Mouse (Mus musculus) midbrain, embryonic 14.5 days (tissue): ENCODE data around the gene Celf5. TPM values are rescaled to one million over a fixed set of nuclear protein-coding genes. Genes with fewer than 3 reads are reported as not detected.

Source experiments
- ATAC-seq: fragments of 200-750 bp; cut with Nextera tagmentation; 2 replicates; pipeline ENCODE4 v1.8.0; 2017; ENCODE audit warnings: moderate number of reproducible peaks, moderate library complexity; ENCODE audit not compliant: low FRiP score, low TSS enrichment
- DNase-seq: peaks from one replicate; pipeline ENCODE4 v3.0.0-alpha.2; 2015
- H3K27ac ChIP-seq: fragments of 300-500 bp; sonication (generic); replicated peaks from 2 replicates; pipeline ENCODE4 v1.5.1; 2014; ENCODE audit warnings: mild to moderate bottlenecking, low read depth, low read length, moderate library complexity
- H3K27me3 ChIP-seq: fragments of 300-500 bp; sonication (generic); 2 replicates; pipeline ENCODE4 v1.6.1; 2014; ENCODE audit warnings: low read length, control low read depth, mixed read lengths; ENCODE audit not compliant: control insufficient read depth, insufficient read depth
- H3K36me3 ChIP-seq: fragments of 300-500 bp; sonication (generic); 2 replicates; pipeline ENCODE4 v1.6.1; 2014; ENCODE audit warnings: low read length, control low read depth; ENCODE audit not compliant: control insufficient read depth, insufficient read depth
- H3K4me1 ChIP-seq: fragments of 300-500 bp; sonication (generic); 2 replicates; pipeline ENCODE4 v1.6.1; 2014; ENCODE audit warnings: mild to moderate bottlenecking, antibody characterized with exemption, low read length, control low read depth; ENCODE audit not compliant: control insufficient read depth, insufficient read depth
- H3K4me2 ChIP-seq: fragments of 300-500 bp; sonication (generic); 2 replicates; pipeline ENCODE4 v1.6.1; 2014; ENCODE audit warnings: mild to moderate bottlenecking, low read length, moderate library complexity
- H3K4me3 ChIP-seq: fragments of 300-500 bp; sonication (generic); replicated peaks from 2 replicates; pipeline ENCODE4 v1.5.1; 2014; ENCODE audit warnings: low read depth, low read length
- H3K9ac ChIP-seq: fragments of 300-500 bp; sonication (generic); replicated peaks from 2 replicates; pipeline ENCODE4 v1.6.1; 2014; ENCODE audit warnings: mild to moderate bottlenecking, low read length, moderate library complexity
- H3K9me3 ChIP-seq: fragments of 300-500 bp; sonication (generic); 2 replicates; pipeline ENCODE4 v1.6.1; 2016; ENCODE audit warnings: low read length, control low read depth, mixed read lengths; ENCODE audit not compliant: control insufficient read depth
- WGBS: fragments of 180-500 bp; shearing (Covaris S2); extraction: QIAGEN DNeasy Blood & Tissue Kit; methylation state at CpG from one replicate; pipeline ENCODE4 v1.1.7; 2014; 5-methylcytosine and 5-hydroxymethylcytosine counted together
- polyA plus RNA-seq: library from polyadenylated mRNA; unstranded; fragments of >200 nt; fragmentation: Nextera tagmentation; extraction: Ambion mirVana; gene quantifications from 2 replicates; pipeline ENCODE4 v1.2.1, GENCODE M21; 2014

The Celf5 gene
- polyA plus RNA-seq, 1 experiment from 2014 or later = 61.3 TPM

DNA sequence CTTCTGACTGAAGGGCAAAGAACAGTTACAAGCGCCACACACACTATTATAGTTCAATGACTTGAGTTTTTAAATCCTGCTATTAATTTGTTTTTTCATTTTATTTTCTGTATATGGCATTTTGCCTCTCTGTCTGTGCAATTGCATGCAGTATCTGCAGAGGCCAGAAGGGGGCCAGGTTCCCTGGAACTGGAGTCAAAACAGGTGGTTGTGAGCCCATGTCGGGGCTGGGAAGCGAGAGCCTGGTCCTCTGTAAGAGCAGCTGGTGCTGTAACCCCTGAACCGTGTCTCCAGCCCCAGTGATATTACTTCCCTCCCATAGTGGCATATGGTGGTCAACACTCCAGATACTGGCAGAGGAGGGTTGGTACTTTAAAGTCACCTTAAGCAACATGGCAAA is 36.0 kb upstream of the Celf5 start:
- no peak overlapping the region for H3K4me2 ChIP-seq
- H3K4me1 ChIP-seq = no peaks in the 10 kb centered on the region
- peak; percentile 79 for DNase-seq
- no peak overlapping the region for H3K27ac ChIP-seq
- no peaks in the 10 kb centered on the region for H3K9me3 ChIP-seq
- H3K9ac ChIP-seq = no peak overlapping the region
- WGBS = 12% methylated on average over 4 of the region's 4 CpGs
- ATAC-seq = no peak
- no peaks in the 10 kb centered on the region for H3K36me3 ChIP-seq
- no peak overlapping the region for H3K4me3 ChIP-seq
- H3K27me3 ChIP-seq = no peaks in the 10 kb centered on the region

- no peak for ATAC-seq
- no peak overlapping the region for H3K4me3 ChIP-seq
- 84% methylated on average over 8 of the region's 8 CpGs for WGBS
- no peaks in the 10 kb centered on the region for H3K4me1 ChIP-seq
- H3K27ac ChIP-seq = no peak overlapping the region
- no peaks in the 10 kb centered on the region for H3K36me3 ChIP-seq
- H3K9me3 ChIP-seq = no peaks in the 10 kb centered on the region
- H3K9ac ChIP-seq = no peak overlapping the region
- no peak for DNase-seq
- H3K4me2 ChIP-seq = no peak overlapping the region
- no peaks in the 10 kb centered on the region for H3K27me3 ChIP-seq
These were observed 34.7 kb upstream of the Celf5 start for GRCm38 (mm10) chr10:81517227-81517626.

GRCm38 (mm10) chr10:81513798-81514197 is 31.3 kb upstream of the Celf5 start:
- Histone ChIP-seq H3K9me3 (no peaks in the 10 kb centered on the region), H3K9ac (no peak overlapping the region), H3K27me3 (no peaks in the 10 kb centered on the region), H3K27ac (no peak overlapping the region), H3K4me3 (no peak overlapping the region), H3K4me1 (no peaks in the 10 kb centered on the region), H3K4me2 (no peak overlapping the region), H3K36me3 (no peaks in the 10 kb centered on the region)
- DNase-seq = no peak
- 82% methylated on average over 5 of the region's 5 CpGs for WGBS
- no peak for ATAC-seq

- no peak for ATAC-seq
- no peak overlapping the region for H3K27ac ChIP-seq
- H3K9ac ChIP-seq = no peak overlapping the region
- DNase-seq = no peak
- H3K4me1 ChIP-seq = no peaks in the 10 kb centered on the region
- WGBS = 80% methylated on average over 14 of the region's 14 CpGs
- H3K4me3 ChIP-seq = no peak overlapping the region
- no peaks in the 10 kb centered on the region for H3K36me3 ChIP-seq
- H3K27me3 ChIP-seq = no peaks in the 10 kb centered on the region
- no peak overlapping the region for H3K4me2 ChIP-seq
- no peaks in the 10 kb centered on the region for H3K9me3 ChIP-seq
These were observed 27.8 kb upstream of the Celf5 start for GRCm38 (mm10) chr10:81510246-81510810.

- H3K4me3 ChIP-seq = no peak overlapping the region
- WGBS = 80% methylated on average over 13 of the region's 13 CpGs
- H3K27me3 ChIP-seq = no peaks in the 10 kb centered on the region
- no peaks in the 10 kb centered on the region for H3K36me3 ChIP-seq
- no peaks in the 10 kb centered on the region for H3K4me1 ChIP-seq
- H3K9me3 ChIP-seq = no peaks in the 10 kb centered on the region
- H3K9ac ChIP-seq = no peak overlapping the region
- ATAC-seq = no peak
- H3K4me2 ChIP-seq = no peak overlapping the region
- DNase-seq = no peak
- H3K27ac ChIP-seq = no peak overlapping the region
These were observed 25.4 kb upstream of the Celf5 start for GRCm38 (mm10) chr10:81507691-81508489.

DNA sequence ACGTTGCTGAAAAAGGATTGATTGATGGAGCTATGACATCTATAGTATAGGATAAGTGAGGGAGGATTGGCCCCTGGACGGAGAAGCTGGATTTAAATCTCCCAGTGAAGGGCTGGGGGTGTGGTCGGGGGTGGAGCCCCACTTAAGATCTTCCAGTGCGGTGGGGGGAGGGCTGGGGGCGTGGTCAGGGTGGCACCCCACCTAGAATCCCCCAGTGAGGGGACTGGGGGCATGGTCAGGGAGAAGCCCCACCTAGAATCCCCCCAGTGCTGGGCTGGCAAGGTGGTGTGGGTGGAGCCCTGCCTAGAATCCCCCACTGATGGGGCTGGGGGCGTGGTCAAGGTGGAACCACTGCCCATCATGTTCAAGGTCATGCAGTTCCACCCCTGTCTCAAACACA is 24.6 kb upstream of the Celf5 start:
- ATAC-seq (no peak), DNase-seq (no peak)
- Histone ChIP-seq H3K4me2 (no peak overlapping the region), H3K36me3 (no peaks in the 10 kb centered on the region), H3K27ac (no peak overlapping the region), H3K4me1 (no peaks in the 10 kb centered on the region), H3K9ac (no peak overlapping the region), H3K4me3 (no peak overlapping the region), H3K9me3 (no peaks in the 10 kb centered on the region), H3K27me3 (no peaks in the 10 kb centered on the region)
- 42% methylated on average over 6 of the region's 6 CpGs for WGBS

DNA sequence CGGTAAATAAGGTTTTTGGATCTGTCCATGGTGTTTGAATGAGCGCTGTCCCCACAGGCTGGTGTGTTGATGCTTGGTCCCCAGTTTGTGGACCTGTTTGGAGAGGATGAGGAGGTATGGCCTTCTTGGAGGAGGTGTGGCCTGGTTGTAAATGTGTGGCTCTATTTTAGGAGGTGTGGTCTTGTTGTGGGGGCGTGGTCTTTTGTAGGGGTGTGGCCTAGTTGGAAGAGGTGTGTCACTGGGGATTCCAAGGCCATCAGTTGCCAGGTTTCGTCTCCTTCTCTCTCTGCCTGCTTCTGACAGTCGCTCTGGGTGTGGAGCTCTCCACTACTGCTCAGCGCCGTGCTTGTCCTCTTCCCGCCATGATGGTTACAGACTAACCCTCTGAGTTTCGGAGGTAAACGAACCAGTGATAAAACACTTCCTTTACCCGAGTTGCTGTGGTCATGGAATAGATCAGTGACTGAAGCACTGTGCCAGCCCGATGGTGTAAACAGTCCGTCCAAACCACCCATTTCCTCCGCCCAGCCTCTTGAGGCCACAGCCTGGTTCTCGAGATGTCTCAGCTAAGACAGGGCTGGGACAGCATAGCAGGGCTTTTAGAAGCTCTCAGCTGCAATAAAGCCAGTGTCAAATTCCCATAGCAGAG is 22.6 kb upstream of the Celf5 start:
- WGBS = 85% methylated on average over 15 of the region's 15 CpGs
- Histone ChIP-seq H3K9ac (no peak overlapping the region), H3K4me1 (no peaks in the 10 kb centered on the region), H3K4me3 (no peak overlapping the region), H3K27ac (no peak overlapping the region), H3K9me3 (no peaks in the 10 kb centered on the region), H3K36me3 (no peaks in the 10 kb centered on the region), H3K27me3 (no peaks in the 10 kb centered on the region), H3K4me2 (no peak overlapping the region)
- ATAC-seq (no peak), DNase-seq (no peak)

DNA sequence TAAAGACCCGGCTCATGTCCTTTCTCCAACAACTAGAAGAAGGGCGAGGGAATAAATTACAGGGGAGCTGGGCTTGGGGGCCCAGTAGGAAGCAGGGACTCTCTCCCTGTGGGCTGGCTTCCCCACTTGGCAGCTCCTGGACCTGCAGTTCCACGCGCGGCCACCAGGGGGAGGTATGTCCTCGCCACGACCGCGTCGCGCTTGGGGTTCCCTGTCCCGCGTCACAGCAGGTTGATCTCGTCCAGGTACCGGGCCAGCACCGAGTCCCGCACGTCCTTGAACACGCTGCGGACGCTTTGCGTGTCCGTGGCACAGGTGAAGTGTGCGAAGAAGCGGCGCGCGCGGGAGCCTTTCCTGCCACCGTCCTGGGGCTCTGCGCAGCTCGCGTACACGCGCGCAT is 20.1 kb upstream of the Celf5 start:
- ATAC-seq = peak; percentile 44
- 6% methylated on average over 36 of the region's 36 CpGs for WGBS

More for the DNA sequence above, 20.1 kb upstream of the Celf5 start:
- Histone ChIP-seq H3K9ac (peak overlapping the region; percentile 47), H3K4me3 (peak overlapping the region; percentile 31), H3K36me3 (no peaks in the 10 kb centered on the region), H3K9me3 (no peaks in the 10 kb centered on the region), H3K4me2 (peak overlapping the region; percentile 61), H3K27me3 (no peaks in the 10 kb centered on the region), H3K4me1 (no peaks in the 10 kb centered on the region; the same call in 1 of the 2 replicates), H3K27ac (no peak overlapping the region)
- peak; percentile 90 for DNase-seq
